Mouse (Mus musculus) heart, adult 11 months (tissue): ENCODE data around the gene AI182371.
A peak's percentile ranks its signal among the peaks of the same experiment; 100 is the strongest.

ENCODE experiments used
- DNase-seq: peaks from one replicate; pipeline ENCODE4 v3.0.0; 2022

AI182371 gene

GRCm38 (mm10) chr2:35067117-35067516, 34.2 kb downstream of the AI182371 start:
- no peak for DNase-seq

- no peak for DNase-seq
These were observed 34.7 kb downstream of the AI182371 start for GRCm38 (mm10) chr2:35066525-35067082.

- DNase-seq: no peak
These were observed 37.9 kb downstream of the AI182371 start for GRCm38 (mm10) chr2:35063333-35064030.

- peak; percentile 27 for DNase-seq
These were observed 40.0 kb downstream of the AI182371 start, which contains the start of gene Hc for GRCm38 (mm10) chr2:35061338-35061737. Gene Hc, minus strand, starts transcription at chr2:35061438.

GRCm38 (mm10) chr2:35060897-35061296, 40.4 kb downstream of the AI182371 start:
- DNase-seq: no peak

- peak; percentile 29 for DNase-seq
These were observed 41.1 kb downstream of the AI182371 start for GRCm38 (mm10) chr2:35060256-35060655.

GRCm38 (mm10) chr2:35058325-35058724, 43.0 kb downstream of the AI182371 start:
- peak; percentile 13 for DNase-seq

- DNase-seq: peak; percentile 22
These were observed 44.1 kb downstream of the AI182371 start for GRCm38 (mm10) chr2:35057243-35057642.

- peak; percentile 84 for DNase-seq
These were observed 52.5 kb downstream of the AI182371 start for GRCm38 (mm10) chr2:35048851-35049250.

GRCm38 (mm10) chr2:35044956-35045355, 56.4 kb downstream of the AI182371 start:
- DNase-seq: peak; percentile 80

- no peak for DNase-seq
These were observed 62.6 kb downstream of the AI182371 start for GRCm38 (mm10) chr2:35038580-35039375.
